Mouse (Mus musculus): ENCODE measurements around the gene Ppp1r1c.
"Not testable (repeated sequence)": the region's sequence is repeated elsewhere in the genome, so short reads cannot be mapped to it uniquely, and the experiment has no call there.

The Ppp1r1c gene

GRCm38 (mm10) chr2:79744164-79744563, 36.6 kb downstream of the Ppp1r1c start:
- CTCF ChIA-PET: no interaction called here

GRCm38 (mm10) chr2:79751685-79752084, 44.1 kb downstream of the Ppp1r1c start:
- CTCF ChIA-PET: no interaction called here

- CTCF ChIA-PET: no interaction called here
Measured at GRCm38 (mm10) chr2:79760018-79760417, 52.4 kb downstream of the Ppp1r1c start.

GRCm38 (mm10) chr2:79762723-79763388, 55.3 kb downstream of the Ppp1r1c start:
- CTCF ChIA-PET: no interaction called here

- CTCF ChIA-PET: no interaction called here
Measured at GRCm38 (mm10) chr2:79765032-79765431, 57.5 kb downstream of the Ppp1r1c start.

GRCm38 (mm10) chr2:79765723-79766122, 58.1 kb downstream of the Ppp1r1c start:
- CTCF ChIA-PET: no interaction called here

- CTCF ChIA-PET: interaction anchor here (0.7 kb wide), 1 partner anchor 772 kb away, joined by 5 read pairs; no protein-coding TSS in a partner anchor
Measured at GRCm38 (mm10) chr2:79768625-79769024, 61.0 kb downstream of the Ppp1r1c start.

GRCm38 (mm10) chr2:79770307-79770706, 62.7 kb downstream of the Ppp1r1c start:
- CTCF ChIA-PET: no interaction called here

GRCm38 (mm10) chr2:79774372-79774771, 66.8 kb downstream of the Ppp1r1c start:
- CTCF ChIA-PET: interaction anchor here (0.8 kb wide), 1 partner anchor 101 kb away, joined by 3 read pairs; no protein-coding TSS in a partner anchor

- CTCF ChIA-PET: interaction anchor here (0.7 kb wide), 1 partner anchor 67 kb away, joined by 3 read pairs; no protein-coding TSS in a partner anchor
Measured at GRCm38 (mm10) chr2:79777801-79778200, 70.2 kb downstream of the Ppp1r1c start.

GRCm38 (mm10) chr2:79780772-79781171, 73.2 kb downstream of the Ppp1r1c start:
- CTCF ChIA-PET: no interaction called here

- CTCF ChIA-PET: no interaction called here
Measured at GRCm38 (mm10) chr2:79785541-79786134, 78.1 kb downstream of the Ppp1r1c start.

- CTCF ChIA-PET: no interaction called here
Measured at GRCm38 (mm10) chr2:79786467-79786866, 78.9 kb downstream of the Ppp1r1c start.

- CTCF ChIA-PET: no interaction called here
Measured at GRCm38 (mm10) chr2:79793186-79793585, 85.6 kb downstream of the Ppp1r1c start.

GRCm38 (mm10) chr2:79797444-79797843, 89.9 kb downstream of the Ppp1r1c start:
- CTCF ChIA-PET: no interaction called here

GRCm38 (mm10) chr2:79798627-79799026, 91.0 kb downstream of the Ppp1r1c start:
- CTCF ChIA-PET: no interaction called here

- CTCF ChIA-PET: no interaction called here
Measured at GRCm38 (mm10) chr2:79815708-79816484, 108.3 kb downstream of the Ppp1r1c start.

- CTCF ChIA-PET: no interaction called here
Measured at GRCm38 (mm10) chr2:79819543-79819942, 112.0 kb downstream of the Ppp1r1c start.

- CTCF ChIA-PET: no interaction called here
Measured at GRCm38 (mm10) chr2:79825853-79826252, 118.3 kb downstream of the Ppp1r1c start.

- CTCF ChIA-PET: no interaction called here
Measured at GRCm38 (mm10) chr2:79839090-79839489, 131.5 kb downstream of the Ppp1r1c start.

- CTCF ChIA-PET: no interaction called here
Measured at GRCm38 (mm10) chr2:79839513-79839912, 131.9 kb downstream of the Ppp1r1c start.

GRCm38 (mm10) chr2:79847396-79847795, 139.8 kb downstream of the Ppp1r1c start:
- CTCF ChIA-PET: not testable (repeated sequence)

GRCm38 (mm10) chr2:79856874-79857273, 149.3 kb downstream of the Ppp1r1c start:
- CTCF ChIA-PET: no interaction called here
